Mouse (Mus musculus) stomach, embryonic 16.5 days (tissue): Measurements from ENCODE around the gene Dock4. TPM values are rescaled to one million over a fixed set of nuclear protein-coding genes. Genes with fewer than 3 reads are reported as not detected.

Source experiments
- ATAC-seq: fragments of 200-750 bp; cut with Nextera tagmentation; 2 replicates; pipeline ENCODE4 v1.8.0; 2017; ENCODE audit warnings: moderate number of reproducible peaks, moderate TSS enrichment; ENCODE audit not compliant: insufficient read depth, low FRiP score
- H3K27ac ChIP-seq: fragments of 300-500 bp; sonication (generic); 2 replicates; pipeline ENCODE4 v1.5.1; 2014; ENCODE audit warnings: low read length
- H3K27me3 ChIP-seq: fragments of 300-500 bp; sonication (generic); 2 replicates; pipeline ENCODE4 v1.6.1; 2014; ENCODE audit warnings: low read length, control low read depth, mixed read lengths; ENCODE audit not compliant: control insufficient read depth, insufficient read depth
- H3K36me3 ChIP-seq: fragments of 300-500 bp; sonication (generic); 2 replicates; pipeline ENCODE4 v1.6.1; 2014; ENCODE audit warnings: low read length; ENCODE audit not compliant: control insufficient read depth, insufficient read depth
- H3K4me1 ChIP-seq: fragments of 300-500 bp; sonication (generic); 2 replicates; pipeline ENCODE4 v1.6.1; 2014; ENCODE audit warnings: low read length, control low read depth, mixed read lengths; ENCODE audit not compliant: control insufficient read depth, insufficient read depth
- H3K4me2 ChIP-seq: fragments of 300-500 bp; sonication (generic); 2 replicates; pipeline ENCODE4 v1.6.1; 2014; ENCODE audit warnings: low read depth, low read length, mixed read lengths
- H3K4me3 ChIP-seq: fragments of 300-500 bp; sonication (generic); replicated peaks from 2 replicates; pipeline ENCODE4 v1.5.1; 2014; ENCODE audit warnings: mild to moderate bottlenecking, low read length
- H3K9ac ChIP-seq: fragments of 300-500 bp; sonication (generic); 2 replicates; pipeline ENCODE4 v1.6.1; 2014; ENCODE audit warnings: low read length
- H3K9me3 ChIP-seq: fragments of 300-500 bp; sonication (generic); replicated peaks from 2 replicates; pipeline ENCODE4 v1.6.1; 2016; ENCODE audit warnings: low read length, control low read depth; ENCODE audit not compliant: control insufficient read depth
- WGBS: fragments of 180-500 bp; shearing (Covaris S2); extraction: QIAGEN DNeasy Blood & Tissue Kit; methylation state at CpG from one replicate; pipeline ENCODE4 v1.1.7; 2014; 5-methylcytosine and 5-hydroxymethylcytosine counted together
- polyA plus RNA-seq: library from polyadenylated mRNA; unstranded; fragments of >200 nt; fragmentation: Nextera tagmentation; extraction: Ambion mirVana; gene quantifications from 2 replicates; pipeline ENCODE4 v1.2.1, GENCODE M21; 2015

Dock4 gene
- 6.7 and 8.7 TPM in 2 replicates for polyA plus RNA-seq

GRCm38 (mm10) chr12:40445648-40446449 lies at the start of gene Dock4, which contains the start of gene Zfp277:
Dock4 (plus strand) TSS chr12:40445952.
Zfp277 (minus strand) TSS chr12:40445902.
- Histone ChIP-seq H3K27me3 (no peaks in the 10 kb centered on the region), H3K4me1 (peaks cover 15% of the 10 kb centered on the region), H3K9me3 (no peaks in the 10 kb centered on the region), H3K27ac (peak within 1 kb of the TSS; percentile 60), H3K4me3 (peak within 1 kb of the TSS; percentile 94), H3K36me3 (no peaks in the 10 kb centered on the region), H3K4me2 (peak within 1 kb of the TSS; percentile 94), H3K9ac (peak within 1 kb of the TSS; percentile 87)
- peak; percentile 99 for ATAC-seq
- WGBS = under 1% methylated on average over 80 of the region's 80 CpGs

GRCm38 (mm10) chr12:40398916-40399315 lies 46.8 kb upstream of the Dock4 start:
- Histone ChIP-seq H3K4me3 (no peak overlapping the region), H3K4me1 (no peaks in the 10 kb centered on the region), H3K27me3 (no peaks in the 10 kb centered on the region), H3K4me2 (no peak overlapping the region), H3K9ac (no peak overlapping the region), H3K36me3 (no peaks in the 10 kb centered on the region), H3K9me3 (no peaks in the 10 kb centered on the region; the same call in 1 of the 2 replicates), H3K27ac (no peak overlapping the region)
- no peak for ATAC-seq
- WGBS = 94% methylated on average over 2 of the region's 2 CpGs

GRCm38 (mm10) chr12:40399386-40399785 lies 46.4 kb upstream of the Dock4 start:
- no peak for ATAC-seq
- 91% methylated on average over 2 of the region's 2 CpGs for WGBS
- no peak overlapping the region for H3K4me3 ChIP-seq

GRCm38 (mm10) chr12:40399812-40400211 lies 45.9 kb upstream of the Dock4 start:
- no peak overlapping the region for H3K9ac ChIP-seq
- H3K27ac ChIP-seq = no peak overlapping the region
- ATAC-seq = no peak
- H3K9me3 ChIP-seq = no peaks in the 10 kb centered on the region; the same call in 1 of the 2 replicates
- H3K27me3 ChIP-seq = no peaks in the 10 kb centered on the region
- no peak overlapping the region for H3K4me2 ChIP-seq
- H3K4me1 ChIP-seq = no peaks in the 10 kb centered on the region
- no peaks in the 10 kb centered on the region for H3K36me3 ChIP-seq
- 89% methylated on average over 10 of the region's 10 CpGs for WGBS
- no peak overlapping the region for H3K4me3 ChIP-seq

More at GRCm38 (mm10) chr12:40399386-40399785, 46.4 kb upstream of the Dock4 start:
- Histone ChIP-seq H3K27me3 (no peaks in the 10 kb centered on the region), H3K9ac (no peak overlapping the region), H3K4me1 (no peaks in the 10 kb centered on the region), H3K4me2 (no peak overlapping the region), H3K9me3 (no peaks in the 10 kb centered on the region; the same call in 1 of the 2 replicates), H3K36me3 (no peaks in the 10 kb centered on the region), H3K27ac (no peak overlapping the region)

GRCm38 (mm10) chr12:40414682-40415311 lies 31.0 kb upstream of the Dock4 start:
- Histone ChIP-seq H3K27me3 (no peaks in the 10 kb centered on the region), H3K4me1 (no peaks in the 10 kb centered on the region), H3K27ac (no peak overlapping the region), H3K4me3 (no peak overlapping the region), H3K36me3 (no peaks in the 10 kb centered on the region), H3K9ac (no peak overlapping the region), H3K4me2 (no peak overlapping the region), H3K9me3 (no peaks in the 10 kb centered on the region)
- 72% methylated on average over 5 of the region's 5 CpGs for WGBS
- no peak for ATAC-seq

- H3K4me3 ChIP-seq = no peak overlapping the region
- H3K36me3 ChIP-seq = no peaks in the 10 kb centered on the region
- WGBS = 67% methylated on average over 8 of the region's 8 CpGs
- ATAC-seq = no peak
- no peaks in the 10 kb centered on the region for H3K9me3 ChIP-seq
- no peak overlapping the region for H3K27ac ChIP-seq
- H3K9ac ChIP-seq = no peak overlapping the region
- no peak overlapping the region for H3K4me2 ChIP-seq
- H3K4me1 ChIP-seq = no peaks in the 10 kb centered on the region
- H3K27me3 ChIP-seq = no peaks in the 10 kb centered on the region
Observed at GRCm38 (mm10) chr12:40415312-40415925, 30.3 kb upstream of the Dock4 start.

GRCm38 (mm10) chr12:40417257-40417656 lies 28.5 kb upstream of the Dock4 start:
- H3K4me2 ChIP-seq = no peak overlapping the region
- H3K27me3 ChIP-seq = no peaks in the 10 kb centered on the region
- H3K4me1 ChIP-seq = no peaks in the 10 kb centered on the region
- no peaks in the 10 kb centered on the region for H3K36me3 ChIP-seq
- no peak overlapping the region for H3K27ac ChIP-seq
- 75% methylated on average over 4 of the region's 4 CpGs for WGBS
- ATAC-seq = no peak
- H3K9me3 ChIP-seq = no peaks in the 10 kb centered on the region
- H3K4me3 ChIP-seq = no peak overlapping the region
- no peak overlapping the region for H3K9ac ChIP-seq

- no peak for ATAC-seq
- WGBS = 92% methylated on average over 1 of the region's 1 CpGs
- no peaks in the 10 kb centered on the region for H3K27me3 ChIP-seq
- H3K36me3 ChIP-seq = peaks cover 4% of the 10 kb centered on the region; the same call in 1 of the 2 replicates
- H3K4me2 ChIP-seq = no peak overlapping the region
- H3K4me1 ChIP-seq = no peaks in the 10 kb centered on the region
- H3K9ac ChIP-seq = no peak overlapping the region
- no peak overlapping the region for H3K4me3 ChIP-seq
- H3K9me3 ChIP-seq = no peaks in the 10 kb centered on the region
- no peak overlapping the region for H3K27ac ChIP-seq
Observed at GRCm38 (mm10) chr12:40424991-40425390, 20.8 kb upstream of the Dock4 start.

GRCm38 (mm10) chr12:40427606-40428005 lies 18.1 kb upstream of the Dock4 start:
- Histone ChIP-seq H3K27ac (no peak overlapping the region), H3K9ac (no peak overlapping the region), H3K4me3 (no peak overlapping the region), H3K4me1 (0 out of 2 replicates have a peak, but pooled peaks cover 5% of the 10 kb centered on the region), H3K27me3 (no peaks in the 10 kb centered on the region), H3K9me3 (no peaks in the 10 kb centered on the region), H3K4me2 (no peak overlapping the region), H3K36me3 (peaks cover 4% of the 10 kb centered on the region; the same call in 1 of the 2 replicates)
- WGBS = 83% methylated on average over 10 of the region's 10 CpGs
- no peak for ATAC-seq
